Mouse (Mus musculus) T-cell, adult 2 months (primary cell): Measurements from ENCODE around the gene Anxa6.
"Not testable (repeated sequence)": the region's sequence is repeated elsewhere in the genome, so short reads cannot be mapped to it uniquely, and the experiment has no call there.

ENCODE experiments used
- DNase-seq: peaks from one replicate; pipeline ENCODE4 v3.0.0; 2022; ENCODE audit warnings: low spot score

Gene Anxa6

GRCm38 (mm10) chr11:54958571-54959073, 74.6 kb downstream of the Anxa6 start:
- peak; percentile 89 for DNase-seq

DNA sequence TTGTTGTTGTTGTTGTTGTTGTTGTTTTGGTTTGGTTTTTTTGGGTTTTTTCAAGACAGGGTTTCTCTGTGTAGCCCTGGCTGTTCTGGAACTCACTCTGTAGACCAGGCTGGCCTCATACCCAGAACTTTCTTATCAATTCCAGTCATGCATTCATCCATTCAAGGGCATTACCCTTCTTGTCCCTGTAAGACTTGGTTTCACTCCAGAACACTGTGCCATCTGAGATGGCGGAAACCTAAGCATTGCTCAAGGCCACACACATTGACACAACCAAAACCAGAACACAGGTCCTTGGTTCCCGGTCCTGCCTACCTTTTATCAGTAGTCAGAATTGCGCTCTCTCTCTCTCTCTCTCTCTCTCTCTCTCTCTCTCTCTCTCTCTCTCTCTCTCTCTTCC, 75.5 kb downstream of the Anxa6 start:
- DNase-seq = not testable (repeated sequence)

DNA sequence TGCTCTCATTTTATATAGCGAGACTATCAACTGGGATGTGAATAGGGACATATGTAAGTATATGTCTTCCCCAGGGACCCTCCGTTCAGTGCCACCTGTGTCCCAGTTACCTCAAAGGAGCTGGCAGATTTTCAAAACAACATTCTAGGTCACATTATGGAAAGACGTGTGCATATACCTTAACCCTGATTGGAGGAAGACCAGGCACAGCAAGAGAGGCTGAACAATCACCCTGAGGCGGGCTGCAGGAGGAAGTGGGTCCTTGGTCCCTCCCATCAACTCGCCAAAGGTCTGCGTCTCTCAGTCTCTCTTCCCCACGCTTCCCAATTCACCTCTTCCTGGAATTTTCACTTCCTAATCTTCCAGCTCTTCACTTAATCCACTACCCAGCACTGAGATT, 76.3 kb downstream of the Anxa6 start:
- DNase-seq = peak; percentile 79

DNA sequence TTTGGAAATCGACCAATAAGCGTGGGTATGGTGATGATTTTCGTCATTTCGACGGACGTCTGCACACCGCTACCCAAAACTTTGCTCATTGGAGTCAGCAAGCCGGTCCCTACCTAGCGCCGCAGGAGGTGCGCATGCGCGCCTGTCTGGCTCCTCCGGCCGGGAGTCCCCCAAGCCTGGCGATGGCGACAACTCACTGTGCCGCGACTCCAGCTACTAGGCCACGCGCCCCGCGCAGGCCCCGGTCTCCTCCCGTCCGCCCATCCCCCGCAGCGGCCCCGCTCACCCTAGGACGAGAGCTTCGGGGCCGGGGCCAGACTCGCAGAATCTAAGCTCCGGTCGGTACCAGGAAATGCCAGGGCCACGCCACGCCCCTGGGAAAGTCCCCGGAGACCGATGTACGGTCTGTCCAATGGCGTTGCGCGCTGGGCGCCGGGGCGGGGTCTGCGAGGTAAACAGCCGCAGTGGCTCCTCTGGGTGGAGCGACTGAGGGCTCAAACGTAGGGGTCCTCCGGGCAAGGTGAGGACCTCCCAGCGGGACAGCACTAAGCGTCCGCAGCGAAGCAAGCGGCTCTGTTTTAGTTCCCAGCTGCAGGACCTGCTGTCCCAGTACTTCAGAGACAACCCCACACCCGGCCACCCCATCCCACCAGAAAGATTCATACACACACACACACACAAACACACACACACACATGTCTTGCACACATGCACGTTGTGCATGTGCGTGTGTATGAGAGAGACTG, 77.3 kb downstream of the Anxa6 start:
- DNase-seq = peak; percentile 98

DNA sequence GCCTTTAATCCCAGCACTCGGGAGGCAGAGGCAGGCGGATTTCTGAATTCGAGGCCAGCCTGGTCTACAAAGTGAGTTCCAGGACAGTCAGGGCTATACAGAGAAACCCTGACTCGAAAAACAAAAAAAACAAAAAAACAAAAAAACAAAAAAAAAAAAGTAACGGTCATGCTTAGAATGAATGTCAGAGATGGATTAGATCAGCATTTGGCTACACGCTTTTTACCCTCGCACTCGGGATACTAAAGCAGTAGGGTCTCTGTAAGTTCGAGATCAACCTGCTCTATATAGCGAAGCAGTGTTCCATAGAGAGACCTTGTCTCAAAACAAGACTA, 77.9 kb downstream of the Anxa6 start:
- not testable (repeated sequence) for DNase-seq

- DNase-seq = no peak
Observed at GRCm38 (mm10) chr11:54954716-54955115, 78.5 kb downstream of the Anxa6 start.

GRCm38 (mm10) chr11:54953993-54954446, 79.2 kb downstream of the Anxa6 start:
- peak; percentile 40 for DNase-seq

- DNase-seq = no peak
Observed at GRCm38 (mm10) chr11:54952651-54953050, 80.6 kb downstream of the Anxa6 start.

DNA sequence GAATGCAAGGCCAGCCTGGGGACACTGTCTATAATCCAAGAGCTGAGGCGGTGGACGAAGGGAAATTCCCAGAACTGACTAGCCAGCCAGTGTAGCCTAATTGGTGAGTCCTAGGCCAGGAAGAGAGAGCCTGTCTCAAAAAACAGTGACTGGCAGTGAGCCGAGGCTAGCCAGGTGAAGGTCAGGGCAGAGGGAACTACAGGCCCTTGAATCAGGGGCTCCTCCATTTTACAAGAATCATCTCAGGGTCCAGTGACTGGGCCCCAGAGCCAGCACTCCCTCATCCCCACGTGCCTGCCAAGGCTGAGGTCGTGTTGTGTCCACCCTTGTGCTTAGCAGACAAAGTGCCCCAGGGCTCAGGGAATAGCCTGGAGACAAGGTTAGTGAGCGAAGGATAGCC, 82.6 kb downstream of the Anxa6 start:
- DNase-seq = no peak

GRCm38 (mm10) chr11:54949717-54950116, 83.5 kb downstream of the Anxa6 start:
- DNase-seq = no peak

DNA sequence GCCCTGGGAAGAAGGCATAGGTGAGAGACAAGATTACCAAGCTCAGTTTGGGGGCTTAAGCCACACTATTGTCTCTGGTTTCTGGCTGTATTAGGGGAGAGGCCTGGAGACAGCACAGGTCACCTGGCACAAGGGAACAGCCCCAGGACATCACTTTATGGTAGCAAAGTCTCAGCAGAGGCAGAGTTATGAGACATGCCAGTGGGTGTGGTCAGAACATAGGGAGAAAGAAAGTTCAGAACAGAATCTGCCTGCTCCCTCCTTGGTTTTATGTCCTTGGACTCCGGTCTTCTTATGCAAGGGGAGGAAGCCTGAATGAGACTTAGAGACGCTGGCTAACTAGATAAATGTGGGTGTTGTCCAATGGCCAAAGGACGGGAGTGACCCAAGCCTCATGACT, 88.5 kb downstream of the Anxa6 start:
- DNase-seq = no peak

- DNase-seq = no peak
Observed at GRCm38 (mm10) chr11:54940056-54940455, 93.2 kb downstream of the Anxa6 start.

DNA sequence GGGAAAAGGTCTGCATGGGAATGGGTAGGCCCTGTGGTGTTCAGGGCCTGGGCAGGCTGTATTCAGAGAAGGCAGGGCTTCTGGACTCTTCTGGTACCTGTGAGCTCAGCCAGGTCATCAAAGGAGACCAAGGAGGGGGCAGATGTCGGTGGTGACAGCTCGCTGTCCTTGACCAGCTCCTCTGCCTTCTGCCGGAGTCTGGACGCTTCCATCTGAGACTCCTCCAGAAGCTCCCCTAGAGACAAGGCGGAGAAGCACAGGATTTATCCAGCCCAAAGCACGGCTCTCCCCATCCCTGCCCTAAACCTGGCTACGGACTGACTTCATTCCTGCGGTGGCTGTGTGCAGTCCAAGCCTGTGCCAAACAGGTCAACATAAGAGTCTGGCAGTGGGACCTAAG, 93.7 kb downstream of the Anxa6 start:
- DNase-seq = no peak

GRCm38 (mm10) chr11:54936771-54937140, 96.5 kb downstream of the Anxa6 start:
- peak; percentile 22 for DNase-seq

DNA sequence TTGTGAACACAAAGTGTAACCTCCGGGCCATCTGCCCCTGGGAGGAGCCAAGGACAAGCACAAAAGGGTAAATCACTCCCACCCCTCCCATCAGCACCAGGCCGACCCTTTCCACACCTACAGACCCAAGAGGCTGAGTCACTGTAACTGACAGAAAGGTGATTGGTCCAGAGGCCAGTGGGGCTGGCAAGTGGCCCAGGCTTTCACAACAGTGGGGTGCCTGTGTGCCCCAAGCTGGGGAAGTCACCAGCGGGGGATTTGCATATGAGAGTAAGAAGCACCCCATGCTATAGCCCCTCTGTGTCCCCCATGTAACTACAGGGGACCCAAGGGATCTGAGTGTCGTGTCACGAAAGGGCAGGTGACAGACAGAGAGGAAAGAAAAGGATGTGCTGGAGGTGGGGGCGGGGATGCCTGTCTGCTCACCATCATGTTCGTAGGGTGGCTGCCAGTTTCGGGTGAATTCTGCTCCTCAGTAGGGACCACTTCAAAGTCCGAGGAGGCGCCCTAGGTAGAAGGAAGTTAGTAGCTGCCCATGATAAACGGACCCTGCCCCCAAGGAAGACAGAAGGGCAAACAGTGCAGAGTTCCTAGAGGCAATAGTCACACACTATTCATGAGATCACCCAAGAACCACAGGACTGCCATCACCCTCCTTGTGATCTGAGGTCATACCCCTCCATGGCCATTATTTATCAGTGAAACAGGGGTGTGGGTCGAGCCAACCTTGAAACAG, 97.0 kb downstream of the Anxa6 start:
- DNase-seq = peak; percentile 20

- DNase-seq = no peak
Observed at GRCm38 (mm10) chr11:54934198-54934597, 99.0 kb downstream of the Anxa6 start.

DNA sequence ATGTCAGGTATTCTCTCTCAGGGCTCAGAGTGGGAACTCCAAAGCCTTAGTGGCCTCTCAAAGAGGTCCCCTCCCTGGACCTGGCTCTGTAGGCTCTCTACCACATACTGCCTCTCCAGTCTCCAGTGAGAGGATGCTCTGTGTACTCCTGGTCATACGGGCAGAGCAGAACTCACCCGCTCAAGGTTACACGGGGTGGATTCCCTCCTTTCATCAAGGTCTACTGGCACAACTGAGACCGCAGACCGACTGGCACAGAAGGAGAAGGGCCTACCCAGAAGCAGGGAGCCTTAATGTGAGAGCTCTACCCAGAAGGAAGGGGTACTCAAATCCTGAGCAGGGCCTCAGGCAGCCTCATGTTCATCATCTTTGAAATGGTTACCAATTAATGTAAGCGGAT, 100.7 kb downstream of the Anxa6 start:
- DNase-seq = no peak

GRCm38 (mm10) chr11:54931405-54932093, 101.7 kb downstream of the Anxa6 start:
- peak; percentile 62 for DNase-seq

- peak; percentile 22 for DNase-seq
Observed at GRCm38 (mm10) chr11:54930318-54930979, 102.8 kb downstream of the Anxa6 start.

DNA sequence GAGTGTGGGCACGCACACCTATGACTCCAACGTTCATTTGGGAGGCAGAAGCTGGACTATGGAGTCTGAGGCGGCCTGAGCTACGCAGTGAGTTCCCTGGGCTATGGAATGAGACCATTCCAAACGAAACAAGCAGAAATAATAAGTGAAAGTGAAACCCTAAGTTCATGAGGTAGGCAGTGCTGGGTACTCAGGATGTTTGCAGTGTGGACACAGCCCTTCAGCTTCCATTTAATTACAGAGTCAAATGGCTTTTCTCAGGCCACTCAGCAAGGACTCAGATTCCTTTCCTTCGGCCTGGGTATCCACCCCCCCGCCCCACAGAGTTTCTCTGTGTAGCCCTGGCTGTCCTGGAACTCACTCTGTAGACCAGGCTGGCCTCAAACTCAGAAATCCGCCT, 103.5 kb downstream of the Anxa6 start:
- DNase-seq = no peak

DNA sequence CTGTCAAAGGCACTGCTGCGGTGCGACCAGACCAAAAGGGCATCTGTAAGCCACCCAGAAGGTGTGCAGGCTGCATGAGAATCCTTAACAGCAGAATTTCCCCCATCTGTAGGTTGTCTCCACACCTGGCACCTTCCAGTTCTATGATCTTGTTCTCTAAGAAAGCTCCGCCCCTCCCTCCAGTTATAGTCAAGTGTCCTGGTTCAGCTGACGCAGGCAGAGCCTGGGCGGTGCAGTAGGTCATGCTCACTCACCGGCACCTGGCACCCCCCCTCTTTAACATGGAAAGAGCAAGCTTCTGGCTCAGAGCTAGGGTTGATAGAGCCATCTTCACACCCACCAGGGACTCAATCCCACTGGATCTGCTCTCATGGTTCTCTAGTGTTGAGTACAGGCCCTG, 104.0 kb downstream of the Anxa6 start:
- DNase-seq = no peak
